Mouse (Mus musculus): ENCODE results near the gene Rdh16f1. TPM values are rescaled to one million over a fixed set of nuclear protein-coding genes. Genes with fewer than 3 reads are reported as not detected.
"Not testable (repeated sequence)": the region's sequence is repeated elsewhere in the genome, so short reads cannot be mapped to it uniquely, and the experiment has no call there.

The Rdh16f1 gene
- polyA plus RNA-seq, 1 experiment, result not detected

DNA sequence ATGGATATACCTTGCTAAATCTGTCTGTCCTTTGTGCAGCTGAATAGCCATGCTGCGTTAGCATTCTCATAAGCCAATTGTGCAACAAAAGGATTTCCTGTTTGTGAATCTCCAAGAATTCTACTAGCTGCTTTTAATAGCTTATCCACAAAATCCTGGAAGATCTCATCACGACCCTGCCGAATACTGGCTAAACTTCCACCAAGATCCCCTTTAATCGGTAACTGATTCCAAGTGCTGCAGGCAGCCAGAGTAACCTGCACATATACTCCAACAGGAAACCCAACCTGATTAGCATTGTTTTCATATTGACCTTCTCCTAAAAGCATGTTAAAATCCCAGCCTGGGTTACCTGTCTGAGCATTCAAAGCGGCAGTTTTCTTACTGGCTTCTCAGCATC is 75.7 kb downstream of the Rdh16f1 start:
- WGBS, result 69% methylated on average over 5 of the region's 5 CpGs
- Histone ChIP-seq H3K27me3 (ENCODE audit: control insufficient read depth, insufficient read depth, low read length) (no peaks in the 10 kb centered on the region), H3K27ac (ENCODE audit: insufficient read depth, low read depth, low read length) (no peak overlapping the region), H3K36me3 (ENCODE audit: control insufficient read depth, insufficient read depth, low read length) (no peaks in the 10 kb centered on the region), H3K4me1 (ENCODE audit: control insufficient read depth, insufficient read depth, insufficient read length, low read length) (no peaks in the 10 kb centered on the region), H3K4me3 (ENCODE audit: low read depth, low read length) (no peak overlapping the region)
- TF ChIP-seq CTCF (IDR thresholded peaks at IDR 0.05; ENCODE audit: extremely low read depth, insufficient read length, insufficient replicate concordance, low read depth, low read length), result no peak
- TF ChIP-seq POLR2A (IDR thresholded peaks at IDR 0.05; ENCODE audit: low read depth, low read length), result no peak

DNA sequence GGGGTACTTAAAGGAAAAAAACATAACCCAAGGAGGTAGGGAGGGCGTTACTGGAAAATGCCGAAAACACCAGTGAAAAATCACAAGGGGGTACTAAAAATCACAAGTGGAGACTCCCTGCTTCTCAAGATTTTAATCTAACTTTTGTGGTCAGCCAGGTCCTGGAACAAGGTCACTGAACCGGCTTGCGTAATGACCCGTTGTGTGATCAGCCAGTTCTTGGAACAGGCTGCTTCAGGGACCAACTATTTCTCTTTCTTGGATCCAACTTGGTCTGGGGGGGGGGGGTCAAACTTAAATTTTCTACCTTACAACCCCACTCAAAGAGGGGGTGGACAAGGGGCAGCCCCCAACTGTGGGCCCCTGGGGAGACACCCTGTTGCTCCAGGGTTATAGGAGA is 78.2 kb downstream of the Rdh16f1 start:
- not testable (repeated sequence) for H3K4me3 ChIP-seq (ENCODE audit: low read depth, low read length); H3K27me3 ChIP-seq (ENCODE audit: control insufficient read depth, insufficient read depth, low read length); H3K4me1 ChIP-seq (ENCODE audit: control insufficient read depth, insufficient read depth, insufficient read length, low read length); H3K27ac ChIP-seq (ENCODE audit: insufficient read depth, low read depth, low read length); H3K36me3 ChIP-seq (ENCODE audit: control insufficient read depth, insufficient read depth, low read length)
- 95% methylated on average over 5 of the region's 5 CpGs for WGBS

DNA sequence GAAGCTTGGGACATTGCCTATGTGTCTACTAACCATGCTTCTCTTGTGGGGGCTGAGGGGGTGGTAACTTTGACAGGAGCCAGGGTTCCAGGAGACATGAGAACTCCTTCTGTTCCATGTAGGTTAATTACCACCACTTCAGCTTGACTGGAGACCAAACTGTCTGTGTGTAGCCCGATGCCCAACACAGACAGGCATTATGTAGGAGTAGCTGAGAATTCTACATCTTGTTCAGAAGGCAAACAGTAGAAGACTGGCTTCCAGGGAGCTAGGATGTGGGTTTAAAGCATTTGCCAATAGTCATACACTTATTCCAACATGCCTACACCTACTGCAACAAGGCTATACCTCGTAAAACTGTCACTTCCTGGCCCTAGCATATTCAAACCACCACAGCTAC is 79.0 kb downstream of the Rdh16f1 start:
- TF ChIP-seq POLR2A (IDR thresholded peaks at IDR 0.05; ENCODE audit: low read depth, low read length) (no peak), CTCF (IDR thresholded peaks at IDR 0.05; ENCODE audit: extremely low read depth, insufficient read length, insufficient replicate concordance, low read depth, low read length) (no peak)
- 96% methylated on average over 2 of the region's 2 CpGs for WGBS
- no peak overlapping the region for H3K27ac ChIP-seq (ENCODE audit: insufficient read depth, low read depth, low read length)
- no peaks in the 10 kb centered on the region for H3K36me3 ChIP-seq (ENCODE audit: control insufficient read depth, insufficient read depth, low read length)
- no peaks in the 10 kb centered on the region for H3K4me1 ChIP-seq (ENCODE audit: control insufficient read depth, insufficient read depth, insufficient read length, low read length)
- no peak overlapping the region for H3K4me3 ChIP-seq (ENCODE audit: low read depth, low read length)
- H3K27me3 ChIP-seq (ENCODE audit: control insufficient read depth, insufficient read depth, low read length), result no peaks in the 10 kb centered on the region

DNA sequence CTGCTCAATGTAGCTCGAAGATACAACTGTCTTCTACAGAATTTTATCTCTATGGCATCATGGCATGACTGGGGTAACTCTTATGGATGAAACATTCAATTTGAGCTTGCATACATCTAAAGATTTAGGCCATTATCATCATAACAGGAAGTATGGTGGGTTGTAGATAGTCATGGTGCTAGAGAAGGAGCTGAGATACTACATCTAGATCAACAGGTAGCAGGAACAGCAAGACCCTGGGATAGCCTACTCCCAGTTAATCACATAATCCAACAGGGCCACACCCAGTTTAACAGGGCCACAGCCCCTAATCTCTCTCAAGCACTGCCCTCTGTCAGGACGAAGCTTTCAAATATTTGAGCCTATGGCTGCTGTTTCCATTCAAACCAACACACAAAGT is 81.2 kb downstream of the Rdh16f1 start:
- H3K4me3 ChIP-seq (ENCODE audit: low read depth, low read length), result no peak overlapping the region
- no peaks in the 10 kb centered on the region for H3K4me1 ChIP-seq (ENCODE audit: control insufficient read depth, insufficient read depth, insufficient read length, low read length)
- TF ChIP-seq POLR2A (IDR thresholded peaks at IDR 0.05; ENCODE audit: low read depth, low read length) (no peak), CTCF (IDR thresholded peaks at IDR 0.05; ENCODE audit: extremely low read depth, insufficient read length, insufficient replicate concordance, low read depth, low read length) (no peak)
- 79% methylated on average over 2 of the region's 2 CpGs for WGBS
- H3K27ac ChIP-seq (ENCODE audit: insufficient read depth, low read depth, low read length), result no peak overlapping the region
- no peaks in the 10 kb centered on the region for H3K27me3 ChIP-seq (ENCODE audit: control insufficient read depth, insufficient read depth, low read length)
- no peaks in the 10 kb centered on the region for H3K36me3 ChIP-seq (ENCODE audit: control insufficient read depth, insufficient read depth, low read length)

Other genes starting within 250 kb of the Rdh16f1 start
- 3.8 and 5.6 TPM in 2 replicates for gene Ndufa4l2, start 244.8 kb upstream of the Rdh16f1 start, polyA plus RNA-seq (2012; rRNA removed)
- gene Shmt2, start 237.3 kb upstream of the Rdh16f1 start, polyA plus RNA-seq (2012; rRNA removed), result 36.6 and 49.6 TPM in 2 replicates
- gene Nxph4, start 225.2 kb upstream of the Rdh16f1 start, polyA plus RNA-seq (2012; rRNA removed), result 0.32 and 0.41 TPM in 2 replicates
- 82.4 and 200 TPM in 2 replicates for gene Lrp1, start 138.6 kb upstream of the Rdh16f1 start, polyA plus RNA-seq (2012; rRNA removed)
- gene Stat6, start 116.8 kb upstream of the Rdh16f1 start, polyA plus RNA-seq (2012; rRNA removed), result 45.7 and 101 TPM in 2 replicates
- 0.67 and 2.5 TPM in 2 replicates for gene Nemp1, start 92.9 kb upstream of the Rdh16f1 start, polyA plus RNA-seq (2012; rRNA removed)
- gene Nab2, start 91.2 kb upstream of the Rdh16f1 start, polyA plus RNA-seq (2012; rRNA removed), result 9.4 and 31.8 TPM in 2 replicates
- 166 and 688 TPM in 2 replicates for gene Myo1a, start 54.6 kb upstream of the Rdh16f1 start, polyA plus RNA-seq (2012; rRNA removed)
- gene Tac2, start 35.3 kb upstream of the Rdh16f1 start, polyA plus RNA-seq (2012; rRNA removed), result 0.27 TPM in 1 of 2 replicates, not detected in the other
- gene Zbtb39, start 20.2 kb upstream of the Rdh16f1 start, polyA plus RNA-seq (2012; rRNA removed), result 2.9 and 6.7 TPM in 2 replicates
- gene Gpr182, start 8.1 kb upstream of the Rdh16f1 start, polyA plus RNA-seq (2012; rRNA removed), result 0.70 and 2.3 TPM in 2 replicates
- gene Rdh1, start 66 bp upstream of the Rdh16f1 start, polyA plus RNA-seq (2012; rRNA removed), result not detected in 2 replicates
- gene Rdh9, start 16.6 kb downstream of the Rdh16f1 start, polyA plus RNA-seq (2012; rRNA removed), result 8.0 and 40.9 TPM in 2 replicates
- 1.7 and 4.4 TPM in 2 replicates for gene Rdh16, start 41.4 kb downstream of the Rdh16f1 start, polyA plus RNA-seq (2012; rRNA removed)
- gene Rdh19, start 90.1 kb downstream of the Rdh16f1 start, polyA plus RNA-seq (2012; rRNA removed), result not detected in 2 replicates
- gene Rdh16f2, start 106.7 kb downstream of the Rdh16f1 start, polyA plus RNA-seq (2012; rRNA removed), result 2.1 and 3.6 TPM in 2 replicates
- gene Rdh7, start 129.0 kb downstream of the Rdh16f1 start, polyA plus RNA-seq (2012; rRNA removed), result 30.9 and 73.0 TPM in 2 replicates
- gene Sdr9c7, start 138.7 kb downstream of the Rdh16f1 start, polyA plus RNA-seq (2012; rRNA removed), result 0.70 TPM in 1 of 2 replicates, not detected in the other
- gene Hsd17b6, start 247.8 kb downstream of the Rdh16f1 start, polyA plus RNA-seq (2012; rRNA removed), result 25.6 and 46.2 TPM in 2 replicates

All from small intestine, adult 2 months (tissue).